Mouse (Mus musculus) G1E (cell line): ENCODE data around the gene Hspb7.

Source experiments
- CTCF ChIP-seq: IDR thresholded peaks from 2 replicates; pipeline ENCODE4 v1.5.1; 2012; ENCODE audit warnings: low read depth, low read length, inconsistent platforms, mixed read lengths
- GATA1 ChIP-seq: IDR thresholded peaks from 2 replicates; pipeline ENCODE4 v1.6.1; 2012; ENCODE audit warnings: borderline replicate concordance, low read length, inconsistent platforms, mixed read lengths
- GATA2 ChIP-seq: IDR thresholded peaks from 2 replicates; pipeline ENCODE4 v1.6.1; 2012; ENCODE audit warnings: low read depth, low read length, inconsistent platforms, borderline replicate concordance
- POLR2AphosphoS5 ChIP-seq: IDR thresholded peaks from 2 replicates; pipeline ENCODE4 v1.6.1; 2012; ENCODE audit warnings: low read depth, low read length, inconsistent platforms; ENCODE audit not compliant: insufficient replicate concordance
- TAL1 ChIP-seq: conservative IDR thresholded peaks from 2 replicates; pipeline ENCODE4 v1.6.1; 2012; ENCODE audit warnings: low read depth, low read length, inconsistent platforms, mixed read lengths

- TF ChIP-seq CTCF = no peak
- no peak for TF ChIP-seq POLR2AphosphoS5
- no peak for TF ChIP-seq TAL1
- no peak for TF ChIP-seq GATA2
- TF ChIP-seq GATA1 = no peak
Measured at GRCm38 (mm10) chr4:141466289-141466795, 45.8 kb downstream of the Hspb7 start.
